Mouse (Mus musculus): ENCODE results near the gene Hgf. TPM values are rescaled to one million over a fixed set of nuclear protein-coding genes. Genes with fewer than 3 reads are reported as not detected.

The Hgf gene
- polyA plus RNA-seq, 1 experiment = 0.98 TPM

Other genes with a start within 250 kb of the Hgf start
- 0.02 and 0.11 TPM in 2 replicates for gene Gm28710, start 238.3 kb downstream of the Hgf start, polyA plus RNA-seq (2012; rRNA removed)

Measured in large intestine, adult 2 months (tissue).